Comparison of ENCODE assay signal across 9 mouse cellular contexts in the genomic region with DNA sequence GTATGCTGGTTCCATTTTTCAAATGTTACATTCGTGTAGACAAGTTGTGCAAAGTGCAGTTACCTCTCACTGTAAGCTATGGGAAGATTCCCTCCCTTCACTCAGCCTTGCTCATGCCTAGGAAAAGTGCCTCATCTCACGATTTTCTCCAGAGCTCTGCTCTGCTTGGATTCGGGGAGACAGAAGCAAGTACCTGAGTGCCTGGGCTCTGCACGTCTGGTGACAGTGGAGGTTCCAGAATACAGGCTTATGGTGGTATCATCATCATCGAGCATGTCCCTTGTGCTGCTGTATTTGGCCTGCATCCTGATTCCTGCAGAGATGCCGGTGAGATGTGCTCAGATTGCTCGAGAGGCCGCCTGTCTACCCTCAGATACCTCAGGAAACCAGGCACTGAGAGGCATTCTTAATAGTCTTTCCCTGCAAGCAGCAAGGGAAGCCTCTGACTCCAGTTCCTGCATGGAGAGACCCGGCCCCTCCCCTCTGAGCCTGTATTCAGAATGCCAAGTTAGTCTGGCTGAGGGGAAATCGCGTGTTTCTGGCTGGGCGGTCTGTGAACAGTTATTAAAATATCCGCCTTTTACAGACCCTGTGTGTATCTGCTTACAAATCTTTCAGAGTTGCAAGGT. TPM values are rescaled to one million over a fixed set of nuclear protein-coding genes. Genes with fewer than 3 reads are reported as not detected.
DNase-seq lines count a peak whose midpoint lies in the region; ATAC-seq and TF ChIP-seq lines count a peak whose summit lies in the region.
"Had no signal": no experiment of that assay in that cellular context is flagged by ENCODE, and none has a peak within 500 bp of the region (broad histone marks: within the 10 kb centered on the region; RNA-seq: fewer than 3 reads in every experiment).

A gene (minus strand): TSS at position 590 of the 629 bp plus-strand sequence.

- peak within 1 kb of the TSS; percentile 58 for H3K27ac ChIP-seq in kidney, embryonic 16.5 days (ENCODE audit: low read length)
- H3K27ac ChIP-seq in midbrain, postnatal 0 days (ENCODE audit: low read depth, low read length): 0 out of 2 replicates have a peak within 1 kb of the TSS, but pooled peaks have one; percentile 32
- H3K27ac ChIP-seq: limb, embryonic 15.5 days had no signal

- 54% methylated on average over 13 of the region's 13 CpGs for WGBS in kidney, embryonic 16.5 days
- WGBS in midbrain, postnatal 0 days: 46% methylated on average over 13 of the region's 13 CpGs

- no peak for ATAC-seq in megakaryocyte, adult 5-6 weeks (ENCODE audit: poor library complexity, severe bottlenecking)
- ATAC-seq in kidney, embryonic 16.5 days (ENCODE audit: low FRiP score, low TSS enrichment): 0 out of 2 replicates have a peak, but pooled peaks have one; percentile 19
- ATAC-seq in midbrain, postnatal 0 days (ENCODE audit: low FRiP score): no peak

- no peaks in the 10 kb centered on the region for H3K27me3 ChIP-seq in megakaryocyte, embryonic 14.5 days (replicated peaks)
- H3K27me3 ChIP-seq in kidney, embryonic 16.5 days (ENCODE audit: insufficient read depth, low read length): no peaks in the 10 kb centered on the region
- no peaks in the 10 kb centered on the region for H3K27me3 ChIP-seq in midbrain, postnatal 0 days (ENCODE audit: insufficient read depth, low read length)
- H3K27me3 ChIP-seq: limb, embryonic 15.5 days had no signal

- no peak within 1 kb of the TSS; the same call in 1 of the 2 replicates for H3K9ac ChIP-seq in kidney, embryonic 16.5 days (replicated peaks; ENCODE audit: low read length)
- H3K9ac ChIP-seq in midbrain, postnatal 0 days (replicated peaks; ENCODE audit: low read length, poor library complexity, severe bottlenecking): no peak within 1 kb of the TSS
- H3K9ac ChIP-seq: limb, embryonic 15.5 days had no signal

- H3K4me1 ChIP-seq in megakaryocyte, embryonic 14.5 days: peaks cover 45% of the 10 kb centered on the region
- H3K4me1 ChIP-seq in kidney, embryonic 16.5 days (ENCODE audit: insufficient read depth, low read length): no peaks in the 10 kb centered on the region
- H3K4me1 ChIP-seq in midbrain, postnatal 0 days (ENCODE audit: insufficient read depth, low read length): no peaks in the 10 kb centered on the region
- H3K4me1 ChIP-seq: limb, embryonic 15.5 days had no signal

- H3K36me3 ChIP-seq in megakaryocyte, embryonic 14.5 days (replicated peaks; ENCODE audit: low read length): peaks cover 60% of the 10 kb centered on the region
- H3K36me3 ChIP-seq in kidney, embryonic 16.5 days (ENCODE audit: insufficient read depth, low read length): no peaks in the 10 kb centered on the region
- no peaks in the 10 kb centered on the region for H3K36me3 ChIP-seq in midbrain, postnatal 0 days (ENCODE audit: insufficient read depth, low read length)
- H3K36me3 ChIP-seq: limb, embryonic 15.5 days had no signal

- peak; percentile 37 to 63 for DNase-seq in adrenal gland, adult (ENCODE audit: inconsistent age in 2 of 2, low spot score in 1 of 2)
- no peak for DNase-seq in adrenal gland, postnatal 4 days (ENCODE audit: low spot score in 2 of 2)
- peak; percentile 63 to 77 for DNase-seq in heart, adult 18-20 months
- DNase-seq in midbrain, postnatal 0 days (ENCODE audit: low spot score): peak; percentile 24
- DNase-seq in spleen, adult 18-20 months: no peak

- peak within 1 kb of the TSS; percentile 27 for H3K4me2 ChIP-seq in kidney, embryonic 16.5 days (replicated peaks; ENCODE audit: low read depth, low read length)
- peak within 1 kb of the TSS; percentile 20 for H3K4me2 ChIP-seq in midbrain, postnatal 0 days (ENCODE audit: low read depth, low read length, poor library complexity, severe bottlenecking)
- H3K4me2 ChIP-seq: limb, embryonic 15.5 days had no signal

- peak within 1 kb of the TSS; percentile 80 for H3K4me3 ChIP-seq in megakaryocyte, embryonic 14.5 days (replicated peaks)
- peak within 1 kb of the TSS; percentile 35 for H3K4me3 ChIP-seq in kidney, embryonic 16.5 days (ENCODE audit: low read length)
- H3K4me3 ChIP-seq in midbrain, postnatal 0 days (ENCODE audit: low read depth, low read length): no peak within 1 kb of the TSS
- H3K4me3 ChIP-seq: limb, embryonic 15.5 days had no signal

- H3K9me3 ChIP-seq in megakaryocyte, embryonic 14.5 days: no peaks in the 10 kb centered on the region
- no peaks in the 10 kb centered on the region for H3K9me3 ChIP-seq in kidney, embryonic 16.5 days (ENCODE audit: low read length)
- no peaks in the 10 kb centered on the region for H3K9me3 ChIP-seq in midbrain, postnatal 0 days (ENCODE audit: low read length)
- H3K9me3 ChIP-seq: limb, embryonic 15.5 days had no signal

- no peak for TF ChIP-seq CTCF in midbrain, postnatal 0 days (IDR thresholded peaks at IDR 0.05)

RNA-seq across cellular contexts. Expression of the gene that starts here (rescaled TPM):
- total RNA-seq in adrenal gland, postnatal 4 days (2021): 10 to 100 TPM in 1 of 2 experiments, 1 to 10 TPM in 1; 9.2 to 11.1 TPM
- polyA plus RNA-seq in megakaryocyte, embryonic 14.5 days (2012; ENCODE audit: insufficient read depth, low replicate concordance): not detected in 2 replicates
- total RNA-seq in megakaryocyte, adult 5-6 weeks (2015): 0.07 TPM in 1 of 2 replicates, not detected in the other
- 0.15 TPM in 1 of 2 replicates, not detected in the other for total RNA-seq in megakaryocyte, adult 5-6 weeks (2017)
- 10 to 100 TPM; 11.1 to 11.4 TPM for total RNA-seq in heart, adult 18-20 months (2021)
- polyA plus RNA-seq in kidney, embryonic 16.5 days (2015; fragmentation: Nextera tagmentation; extraction: Ambion mirVana): 11.3 and 12.8 TPM in 2 replicates
- total RNA-seq in midbrain, postnatal 0 days (2014; rRNA removed): 1.9 and 5.6 TPM in 2 replicates
- 2.6 and 2.8 TPM in 2 replicates for polyA plus RNA-seq in midbrain, postnatal 0 days (2015; fragmentation: Nextera tagmentation; extraction: Ambion mirVana)

Comparison
In these comparisons a context has a peak if more than half of its experiments do, and no peak if none do; other contexts are left out.
1. DNase-seq: peak in adrenal gland, adult (2 of 2), heart, adult 18-20 months (2 of 2) and midbrain, postnatal 0 days (single experiment); none in adrenal gland, postnatal 4 days (0 of 2) and spleen, adult 18-20 months (0 of 2).